In genomic region chr14:73469506-73469905, GRCm38 (mm10) we compare ENCODE assay signal across 11 mouse cellular contexts. TPM values are rescaled to one million over a fixed set of nuclear protein-coding genes. Genes with fewer than 3 reads are reported as not detected.
DNase-seq lines count a peak whose midpoint lies in the region.
"Had no signal": no experiment of that assay in that cellular context is flagged by ENCODE, and none has a peak within 500 bp of the region (broad histone marks: within the 10 kb centered on the region; RNA-seq: fewer than 3 reads in every experiment).

No protein-coding gene starts in this region.

- intact Hi-C loops in left cerebral cortex, postnatal 36 days (cut with DNase I), result no loop called here

- peak; percentile 56 for DNase-seq in brain, embryonic 18.5 days (ENCODE audit: low read depth, low spot score)
- DNase-seq in cerebellum, adult 9-11 months, result peak; percentile 77
- peak; percentile 84 to 96 for DNase-seq in layer of hippocampus, adult 18-20 months (ENCODE audit: low spot score in 2 of 2)
- DNase-seq in left cerebral cortex, postnatal 36 days (ENCODE audit: low spot score in 2 of 2), result peak; percentile 69 to 82
- DNase-seq in embryo, embryonic 11 days, result no peak
- no peak for DNase-seq in testis, postnatal 14 days (ENCODE audit: low spot score)
- no peak for DNase-seq in lung, postnatal 10 days
- no peak for DNase-seq in heart, postnatal 4 days
- DNase-seq: heart, adult 18-20 months; lung, postnatal 36 days; thymus, postnatal 4 days had no signal

RNA-seq across cellular contexts. Expression of gene Med4, which starts 40.3 kb away (rescaled TPM):
- total RNA-seq in layer of hippocampus, adult 18-20 months (2021), result 10 to 100 TPM; 30.4 to 36.9 TPM
- total RNA-seq in left cerebral cortex, postnatal 36 days (2021), result 10 to 100 TPM; 28.4 to 28.7 TPM
- 10 to 100 TPM; 24.9 to 25.3 TPM for total RNA-seq in heart, postnatal 4 days (2021)

RNA-seq across cellular contexts. Expression of gene Sucla2, which starts 55.6 kb away (rescaled TPM):
- 100 to 1,000 TPM; 150 to 153 TPM for total RNA-seq in layer of hippocampus, adult 18-20 months (2021)
- total RNA-seq in left cerebral cortex, postnatal 36 days (2021), result 100 to 1,000 TPM; 143 TPM
- total RNA-seq in heart, postnatal 4 days (2021), result 100 to 1,000 TPM; 381 to 391 TPM

Comparison
In these comparisons a context has a peak if more than half of its experiments do, and no peak if none do; other contexts are left out.
1. DNase-seq: peak in brain, embryonic 18.5 days (single experiment), cerebellum, adult 9-11 months (single experiment), layer of hippocampus, adult 18-20 months (2 of 2) and left cerebral cortex, postnatal 36 days (2 of 2); none in embryo, embryonic 11 days (single experiment), testis, postnatal 14 days (single experiment), lung, postnatal 10 days (single experiment) and heart, postnatal 4 days (single experiment).